Mouse (Mus musculus) intestine, postnatal 0 days (tissue): Measurements from ENCODE around the gene Tiprl. TPM values are rescaled to one million over a fixed set of nuclear protein-coding genes. Genes with fewer than 3 reads are reported as not detected.

ENCODE experiments used
- ATAC-seq: fragments of 200-750 bp; cut with Nextera tagmentation; 2 replicates; pipeline ENCODE4 v1.8.0; 2017; ENCODE audit warnings: mild to moderate bottlenecking, moderate TSS enrichment, moderate library complexity
- H3K27ac ChIP-seq: fragments of 300-500 bp; sonication (generic); 2 replicates; pipeline ENCODE4 v1.5.1; 2014; ENCODE audit warnings: mild to moderate bottlenecking, low read depth, low read length, moderate library complexity
- H3K27me3 ChIP-seq: fragments of 300-500 bp; sonication (generic); replicated peaks from 2 replicates; pipeline ENCODE4 v1.6.1; 2014; ENCODE audit warnings: low read length, mixed read lengths; ENCODE audit not compliant: control insufficient read depth, insufficient read depth
- H3K36me3 ChIP-seq: fragments of 300-500 bp; sonication (generic); 2 replicates; pipeline ENCODE4 v1.6.1; 2014; ENCODE audit warnings: mild to moderate bottlenecking, moderate library complexity; ENCODE audit not compliant: control insufficient read depth, insufficient read depth
- H3K4me1 ChIP-seq: fragments of 300-500 bp; sonication (generic); replicated peaks from 2 replicates; pipeline ENCODE4 v1.6.1; 2014; ENCODE audit warnings: antibody characterized with exemption, low read length, mixed read lengths; ENCODE audit not compliant: control insufficient read depth, insufficient read depth
- H3K4me2 ChIP-seq: fragments of 300-500 bp; sonication (generic); replicated peaks from 2 replicates; pipeline ENCODE4 v1.6.1; 2014; ENCODE audit warnings: low read depth, mild to moderate bottlenecking, moderate library complexity
- H3K4me3 ChIP-seq: fragments of 300-500 bp; sonication (generic); 2 replicates; pipeline ENCODE4 v1.5.1; 2014; ENCODE audit warnings: low read depth, low read length
- H3K9ac ChIP-seq: fragments of 300-500 bp; sonication (generic); 2 replicates; pipeline ENCODE4 v1.6.1; 2014; ENCODE audit warnings: mild to moderate bottlenecking, low read depth, low read length
- H3K9me3 ChIP-seq: fragments of 300-500 bp; sonication (generic); 2 replicates; pipeline ENCODE4 v1.6.1; 2016; ENCODE audit warnings: mixed run types; ENCODE audit not compliant: control insufficient read depth
- CTCF ChIP-seq: sonication (generic); IDR thresholded peaks from 2 replicates; pipeline ENCODE4 v1.5.1; 2016; ENCODE audit warnings: low read depth, mild to moderate bottlenecking, control low read depth, antibody characterized with exemption, moderate library complexity
- WGBS: fragments of 180-500 bp; shearing (Covaris S2); extraction: QIAGEN DNeasy Blood & Tissue Kit; methylation state at CpG from one replicate; pipeline ENCODE4 v1.1.7; 2014; 5-methylcytosine and 5-hydroxymethylcytosine counted together
- polyA plus RNA-seq: library from polyadenylated mRNA; unstranded; fragments of >200 nt; fragmentation: Nextera tagmentation; extraction: Ambion mirVana; gene quantifications from 2 replicates; pipeline ENCODE4 v1.2.1, GENCODE M21; 2015

Gene Tiprl
- polyA plus RNA-seq, 1 experiment from 2014 or later = 59.7 TPM

GRCm38 (mm10) chr1:165217023-165217589 lies 19.7 kb downstream of the Tiprl start:
- H3K9ac ChIP-seq = no peak overlapping the region
- ATAC-seq = no peak
- no peaks in the 10 kb centered on the region for H3K4me1 ChIP-seq
- H3K4me2 ChIP-seq = no peak overlapping the region
- H3K36me3 ChIP-seq = peaks cover 72% of the 10 kb centered on the region
- no peak overlapping the region for H3K27ac ChIP-seq
- H3K9me3 ChIP-seq = no peaks in the 10 kb centered on the region
- WGBS = 51% methylated on average over 2 of the region's 2 CpGs
- TF ChIP-seq CTCF = no peak
- H3K27me3 ChIP-seq = no peaks in the 10 kb centered on the region
- H3K4me3 ChIP-seq = no peak overlapping the region

- Histone ChIP-seq H3K4me3 (no peak overlapping the region), H3K4me2 (no peak overlapping the region), H3K9ac (no peak overlapping the region), H3K9me3 (no peaks in the 10 kb centered on the region), H3K4me1 (no peaks in the 10 kb centered on the region), H3K36me3 (peaks cover 60% of the 10 kb centered on the region), H3K27ac (no peak overlapping the region), H3K27me3 (no peaks in the 10 kb centered on the region)
- no peak for ATAC-seq
- WGBS = 72% methylated on average over 7 of the region's 7 CpGs
- no peak for TF ChIP-seq CTCF
Measured at GRCm38 (mm10) chr1:165215831-165216230, 21.0 kb downstream of the Tiprl start.

GRCm38 (mm10) chr1:165205591-165205990 lies 31.2 kb downstream of the Tiprl start:
- 34% methylated on average over 2 of the region's 2 CpGs for WGBS
- Histone ChIP-seq H3K4me2 (no peak overlapping the region), H3K9ac (no peak overlapping the region), H3K4me1 (no peaks in the 10 kb centered on the region), H3K27me3 (no peaks in the 10 kb centered on the region), H3K9me3 (no peaks in the 10 kb centered on the region), H3K27ac (no peak overlapping the region), H3K4me3 (no peak overlapping the region), H3K36me3 (no peaks in the 10 kb centered on the region)
- TF ChIP-seq CTCF = no peak
- no peak for ATAC-seq

- 59% methylated on average over 2 of the region's 2 CpGs for WGBS
- Histone ChIP-seq H3K27ac (no peak overlapping the region), H3K4me3 (no peak overlapping the region), H3K4me2 (no peak overlapping the region), H3K9me3 (no peaks in the 10 kb centered on the region), H3K36me3 (no peaks in the 10 kb centered on the region), H3K4me1 (0 out of 2 replicates have a peak, but pooled peaks cover 6% of the 10 kb centered on the region), H3K9ac (no peak overlapping the region), H3K27me3 (no peaks in the 10 kb centered on the region)
- TF ChIP-seq CTCF = no peak
- ATAC-seq = no peak
Measured at GRCm38 (mm10) chr1:165203488-165204035, 33.2 kb downstream of the Tiprl start.

GRCm38 (mm10) chr1:165201445-165202012 lies 35.3 kb downstream of the Tiprl start:
- Histone ChIP-seq H3K4me3 (no peak overlapping the region), H3K36me3 (no peaks in the 10 kb centered on the region), H3K9me3 (no peaks in the 10 kb centered on the region), H3K27me3 (no peaks in the 10 kb centered on the region), H3K4me2 (no peak overlapping the region), H3K4me1 (peaks cover 10% of the 10 kb centered on the region; the same call in 1 of the 2 replicates), H3K27ac (no peak overlapping the region), H3K9ac (no peak overlapping the region)
- no peak for TF ChIP-seq CTCF
- no peak for ATAC-seq
- 75% methylated on average over 4 of the region's 4 CpGs for WGBS

GRCm38 (mm10) chr1:165200748-165201147 lies 36.0 kb downstream of the Tiprl start:
- TF ChIP-seq CTCF = no peak
- Histone ChIP-seq H3K36me3 (no peaks in the 10 kb centered on the region), H3K27me3 (no peaks in the 10 kb centered on the region), H3K27ac (no peak overlapping the region), H3K4me2 (no peak overlapping the region), H3K4me3 (no peak overlapping the region), H3K9ac (no peak overlapping the region), H3K9me3 (no peaks in the 10 kb centered on the region), H3K4me1 (peaks cover 10% of the 10 kb centered on the region; the same call in 1 of the 2 replicates)
- 60% methylated on average over 8 of the region's 8 CpGs for WGBS
- no peak for ATAC-seq
